Mouse (Mus musculus) forebrain, postnatal 0 days (tissue): ENCODE data around the gene Llgl2. TPM values are rescaled to one million over a fixed set of nuclear protein-coding genes. Genes with fewer than 3 reads are reported as not detected.
"Not testable (repeated sequence)": the region's sequence is repeated elsewhere in the genome, so short reads cannot be mapped to it uniquely, and the experiment has no call there.

Experiments used
- ATAC-seq: fragments of 200-750 bp; cut with Nextera tagmentation; 2 replicates; pipeline ENCODE4 v1.8.0; 2017; ENCODE audit warnings: mild to moderate bottlenecking, moderate library complexity
- DNase-seq: peaks from one replicate; pipeline ENCODE4 v3.0.0-alpha.2; 2015
- H3K27ac ChIP-seq: fragments of 300-500 bp; sonication (generic); 2 replicates; pipeline ENCODE4 v1.5.1; 2014; ENCODE audit warnings: low read depth, mild to moderate bottlenecking, antibody characterized with exemption, low read length, moderate library complexity, mixed read lengths
- H3K27me3 ChIP-seq: fragments of 300-500 bp; sonication (generic); 2 replicates; pipeline ENCODE4 v1.6.1; 2014; ENCODE audit warnings: mild to moderate bottlenecking, low read length, mixed read lengths; ENCODE audit not compliant: insufficient read depth
- H3K36me3 ChIP-seq: fragments of 300-500 bp; sonication (generic); 2 replicates; pipeline ENCODE4 v1.6.1; 2014; ENCODE audit warnings: mild to moderate bottlenecking, moderate library complexity; ENCODE audit not compliant: insufficient read depth
- H3K4me1 ChIP-seq: fragments of 300-500 bp; sonication (generic); 2 replicates; pipeline ENCODE4 v1.6.1; 2014; ENCODE audit warnings: antibody characterized with exemption; ENCODE audit not compliant: insufficient read depth
- H3K4me2 ChIP-seq: fragments of 300-500 bp; sonication (generic); 2 replicates; pipeline ENCODE4 v1.6.1; 2014; ENCODE audit warnings: low read depth, mild to moderate bottlenecking, moderate library complexity
- H3K4me3 ChIP-seq: fragments of 300-500 bp; sonication (generic); 2 replicates; pipeline ENCODE4 v1.5.1; 2014; ENCODE audit warnings: low read depth, low read length, mixed read lengths
- H3K9ac ChIP-seq: fragments of 300-500 bp; sonication (generic); 2 replicates; pipeline ENCODE4 v1.6.1; 2014; ENCODE audit warnings: mild to moderate bottlenecking
- H3K9me3 ChIP-seq: fragments of 300-500 bp; sonication (generic); 2 replicates; pipeline ENCODE4 v1.6.1; 2016; ENCODE audit warnings: low read length
- CTCF ChIP-seq: sonication (generic); IDR thresholded peaks from 2 replicates; pipeline ENCODE4 v1.5.1; 2016; ENCODE audit warnings: antibody characterized with exemption, control low read depth, low read depth
- WGBS: fragments of 180-500 bp; shearing (Covaris S2); extraction: QIAGEN DNeasy Blood & Tissue Kit; methylation state at CpG from one replicate; pipeline ENCODE4 v1.1.7; 2014; 5-methylcytosine and 5-hydroxymethylcytosine counted together
- polyA plus RNA-seq: library from polyadenylated mRNA; unstranded; fragments of >200 nt; fragmentation: Nextera tagmentation; extraction: Ambion mirVana; gene quantifications from 2 replicates; pipeline ENCODE4 v1.2.1, GENCODE M21; 2015
- total RNA-seq: library from RNA; depleted of rRNA; stranded (reverse); fragments of >200 nt; gene quantifications from 2 replicates; pipeline ENCODE4 v1.2.3, GENCODE M21; 2014

Gene Llgl2
- total and polyA plus RNA-seq, 2 experiments from 2014 or later: 1.1 to 4.0 TPM

DNA sequence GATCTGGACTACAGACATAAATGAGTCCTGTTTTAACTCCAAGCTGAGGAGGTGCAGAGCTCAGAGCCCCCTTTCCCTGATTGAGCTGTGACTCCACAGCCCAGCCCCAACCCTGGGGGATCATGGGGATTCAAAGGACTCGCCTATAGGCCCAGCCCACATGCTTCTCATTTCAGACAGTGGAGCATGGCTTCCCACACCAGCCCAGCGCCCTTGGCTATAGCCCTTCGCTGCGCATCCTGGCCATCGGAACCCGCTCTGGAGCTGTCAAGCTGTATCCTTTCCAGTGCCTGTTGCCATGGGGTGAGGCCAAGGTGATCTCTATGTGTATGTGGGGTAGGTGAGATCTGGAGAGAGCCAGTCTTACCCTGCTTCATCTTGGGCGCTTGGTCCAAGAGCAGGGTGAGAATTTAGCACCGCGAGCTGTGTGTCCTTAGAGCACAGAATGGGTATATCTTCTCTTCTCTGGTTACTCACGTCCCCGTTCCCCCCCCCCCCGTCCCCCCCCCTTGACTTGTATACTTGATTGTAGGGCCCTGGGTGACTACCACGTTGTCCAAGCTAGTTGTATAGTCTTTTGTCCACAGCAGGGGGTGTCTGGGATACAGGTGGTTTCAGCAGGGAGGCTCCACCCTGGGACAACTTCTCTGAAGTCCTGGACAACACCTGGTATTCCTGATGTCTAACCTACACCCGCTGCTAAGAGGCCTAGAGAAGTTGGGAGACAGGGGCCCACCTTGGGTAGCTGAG is 19.5 kb downstream of the Llgl2 start:
- TF ChIP-seq CTCF: no peak
- DNase-seq (no peak), ATAC-seq (no peak)
- H3K4me2 ChIP-seq: no peak overlapping the region
- WGBS: 80% methylated on average over 12 of the region's 14 CpGs
- no peaks in the 10 kb centered on the region for H3K27me3 ChIP-seq
- H3K27ac ChIP-seq: no peak overlapping the region
- no peak overlapping the region for H3K4me3 ChIP-seq
- H3K9ac ChIP-seq: no peak overlapping the region
- H3K36me3 ChIP-seq: no peaks in the 10 kb centered on the region
- no peaks in the 10 kb centered on the region for H3K4me1 ChIP-seq
- H3K9me3 ChIP-seq: no peaks in the 10 kb centered on the region

DNA sequence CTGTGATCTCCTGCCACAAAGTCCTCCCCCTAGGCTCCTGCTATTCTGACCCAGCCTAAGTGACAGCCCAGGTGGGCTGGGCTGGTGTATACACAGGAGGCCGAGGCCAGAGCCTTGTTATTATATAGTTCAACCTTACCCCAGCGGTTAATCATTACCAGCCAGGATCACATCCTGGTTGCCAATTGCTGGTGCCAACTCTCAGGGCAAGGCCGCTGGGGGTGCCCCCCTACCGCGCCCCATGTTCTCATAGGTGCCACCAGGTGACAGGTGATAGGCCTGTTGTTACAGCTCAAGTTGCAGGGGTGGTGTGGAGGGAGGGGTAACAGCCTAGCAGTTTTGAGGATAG is 20.0 kb downstream of the Llgl2 start:
- ATAC-seq: no peak
- TF ChIP-seq CTCF: no peak
- H3K9ac ChIP-seq: no peak overlapping the region
- H3K4me1 ChIP-seq: no peaks in the 10 kb centered on the region
- no peak overlapping the region for H3K27ac ChIP-seq
- no peak overlapping the region for H3K4me2 ChIP-seq
- WGBS: 91% methylated on average over 5 of the region's 5 CpGs
- no peaks in the 10 kb centered on the region for H3K36me3 ChIP-seq
- H3K27me3 ChIP-seq: no peaks in the 10 kb centered on the region
- no peaks in the 10 kb centered on the region for H3K9me3 ChIP-seq
- H3K4me3 ChIP-seq: no peak overlapping the region
- DNase-seq: no peak

DNA sequence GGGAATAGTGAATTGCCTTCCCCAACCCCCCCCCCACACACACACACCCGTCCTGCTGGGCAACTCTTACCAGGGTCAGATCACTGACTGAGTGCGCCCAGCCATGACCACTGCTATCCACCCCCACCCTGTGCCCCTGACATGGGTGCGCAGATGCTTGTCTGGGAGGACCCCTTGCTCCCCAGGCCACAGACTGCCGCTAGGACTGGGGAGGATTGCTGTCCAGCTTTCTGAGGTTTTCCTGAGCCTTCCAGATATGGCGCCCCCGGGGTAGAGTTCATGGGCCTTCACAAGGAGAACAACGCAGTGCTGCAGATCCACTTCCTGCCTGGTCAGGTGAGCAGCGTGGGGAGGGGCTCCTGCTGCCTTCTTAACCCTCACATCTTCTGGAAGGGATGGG is 20.4 kb downstream of the Llgl2 start:
- ATAC-seq (no peak), DNase-seq (no peak)
- Histone ChIP-seq H3K4me3 (no peak overlapping the region), H3K36me3 (no peaks in the 10 kb centered on the region), H3K4me2 (no peak overlapping the region), H3K4me1 (no peaks in the 10 kb centered on the region), H3K9ac (no peak overlapping the region), H3K27me3 (no peaks in the 10 kb centered on the region), H3K9me3 (no peaks in the 10 kb centered on the region), H3K27ac (no peak overlapping the region)
- 76% methylated on average over 7 of the region's 8 CpGs for WGBS
- no peak for TF ChIP-seq CTCF

DNA sequence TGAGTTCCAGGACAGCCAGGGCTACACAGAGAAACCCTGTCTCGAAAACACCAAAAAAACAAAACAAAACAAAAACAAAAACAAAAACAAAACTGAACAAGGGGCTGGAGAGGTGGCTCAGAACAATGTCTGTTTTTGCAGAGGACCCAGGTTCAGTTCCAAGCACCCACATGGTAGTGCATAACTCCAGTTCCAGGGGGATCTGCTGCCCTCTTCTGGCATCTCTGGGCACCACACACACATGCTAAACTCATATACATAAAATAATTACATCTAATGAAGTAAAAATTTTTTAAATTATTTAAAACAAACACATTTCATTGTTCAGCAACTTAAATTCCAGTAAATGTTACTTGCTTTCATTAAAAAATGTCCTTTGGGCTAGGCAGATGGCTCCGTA is 22.0 kb downstream of the Llgl2 start:
- no peak overlapping the region for H3K27ac ChIP-seq
- H3K9ac ChIP-seq: no peak overlapping the region
- H3K36me3 ChIP-seq: no peaks in the 10 kb centered on the region
- ATAC-seq: no peak
- WGBS: over 99% methylated on average over 2 of the region's 2 CpGs
- no peaks in the 10 kb centered on the region for H3K4me1 ChIP-seq
- no peak for TF ChIP-seq CTCF
- DNase-seq: no peak
- no peak overlapping the region for H3K4me2 ChIP-seq
- no peak overlapping the region for H3K4me3 ChIP-seq
- no peaks in the 10 kb centered on the region for H3K27me3 ChIP-seq
- no peaks in the 10 kb centered on the region for H3K9me3 ChIP-seq

DNA sequence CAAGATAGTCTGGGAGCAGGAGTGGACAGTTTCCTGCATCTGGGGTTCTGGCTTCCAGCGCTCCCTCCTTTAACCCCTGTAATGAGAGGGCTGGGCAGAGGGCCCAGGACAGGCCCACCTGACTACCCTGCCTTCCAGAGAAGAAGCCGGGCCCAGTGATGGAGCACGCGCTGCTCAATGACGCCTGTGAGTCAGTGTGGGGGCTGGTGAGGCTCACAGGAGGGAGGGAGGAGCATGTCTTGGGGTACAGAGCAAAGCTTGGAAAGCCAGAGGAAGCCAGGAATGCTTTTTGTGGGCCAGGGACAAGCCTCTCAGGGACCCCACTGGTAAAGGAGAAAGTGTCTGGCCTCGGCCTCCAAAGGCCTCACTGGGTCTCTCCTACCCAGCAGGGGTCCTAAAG is 30.8 kb downstream of the Llgl2 start:
- ATAC-seq (no peak), DNase-seq (no peak)
- peaks cover 6% of the 10 kb centered on the region; the same call in 1 of the 2 replicates for H3K4me1 ChIP-seq
- 72% methylated on average over 6 of the region's 6 CpGs for WGBS
- H3K27ac ChIP-seq: no peak overlapping the region
- peaks cover 20% of the 10 kb centered on the region for H3K27me3 ChIP-seq
- H3K9me3 ChIP-seq: no peaks in the 10 kb centered on the region
- no peak for TF ChIP-seq CTCF
- H3K9ac ChIP-seq: no peak overlapping the region
- H3K4me2 ChIP-seq: no peak overlapping the region
- no peaks in the 10 kb centered on the region for H3K36me3 ChIP-seq
- no peak overlapping the region for H3K4me3 ChIP-seq

DNA sequence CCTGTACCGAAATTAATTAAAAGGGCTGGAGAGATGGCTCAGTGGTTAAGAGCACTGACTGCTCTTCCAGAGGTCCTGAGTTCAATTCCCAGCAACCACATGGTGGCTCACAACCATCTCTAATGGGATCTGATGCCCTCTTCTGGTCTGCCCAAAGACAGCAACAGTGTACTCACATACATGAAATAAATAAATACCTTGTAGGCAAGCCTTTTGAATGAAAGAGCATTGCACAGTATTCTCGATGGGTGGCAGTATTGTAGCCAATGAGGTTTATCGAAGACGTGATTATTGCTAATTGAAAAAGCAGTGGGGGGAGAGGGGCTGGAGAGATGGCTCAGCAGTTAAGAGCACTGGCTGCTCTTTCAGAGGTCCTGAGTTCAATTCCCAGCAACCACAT is 33.3 kb downstream of the Llgl2 start:
- ATAC-seq, H3K9ac ChIP-seq, H3K27ac ChIP-seq, H3K36me3 ChIP-seq, DNase-seq, H3K4me3 ChIP-seq, H3K4me2 ChIP-seq, H3K9me3 ChIP-seq, H3K4me1 ChIP-seq: not testable (repeated sequence)
- WGBS: 89% methylated on average over 4 of the region's 4 CpGs
- H3K27me3 ChIP-seq: peaks cover 34% of the 10 kb centered on the region

DNA sequence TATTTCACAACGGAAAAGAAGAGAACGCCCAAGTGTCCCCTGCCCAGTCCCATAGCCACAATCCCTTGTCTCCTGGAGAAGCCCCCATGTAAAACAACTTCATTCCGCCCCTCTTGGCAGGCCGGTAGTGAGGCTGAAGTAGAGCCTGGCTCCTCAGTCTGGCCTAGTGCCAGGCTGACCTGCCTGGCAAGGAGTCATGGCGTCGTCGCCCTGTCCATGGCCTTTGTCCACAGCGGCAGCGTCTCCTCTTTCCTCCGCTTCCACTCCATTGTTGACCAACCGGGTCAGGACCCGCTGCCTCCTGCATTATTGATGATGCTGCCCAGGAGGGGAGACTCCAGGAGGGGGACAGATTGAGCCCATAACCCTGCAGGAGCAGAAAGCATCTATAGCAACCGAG is 34.1 kb downstream of the Llgl2 start:
- no peak for TF ChIP-seq CTCF

More for the DNA sequence above, 34.1 kb downstream of the Llgl2 start:
- Histone ChIP-seq H3K27me3 (peaks cover 34% of the 10 kb centered on the region), H3K4me2 (no peak overlapping the region), H3K9ac (no peak overlapping the region), H3K4me1 (peaks cover 6% of the 10 kb centered on the region; the same call in 1 of the 2 replicates), H3K36me3 (no peaks in the 10 kb centered on the region), H3K9me3 (no peaks in the 10 kb centered on the region), H3K27ac (no peak overlapping the region), H3K4me3 (no peak overlapping the region)
- no peak for DNase-seq
- no peak for ATAC-seq
- 50% methylated on average over 13 of the region's 13 CpGs for WGBS
